Mouse (Mus musculus): ENCODE measurements around the gene Fam69a. TPM values are rescaled to one million over a fixed set of nuclear protein-coding genes. Genes with fewer than 3 reads are reported as not detected.

The Fam69a gene
- polyA plus RNA-seq, 1 experiment from 2014 or later = 22.9 TPM

GRCm38 (mm10) chr5:107866127-107867126 lies 120.5 kb downstream of the Fam69a start:
- Histone ChIP-seq H3K9ac (ENCODE audit: low read length) (no peak overlapping the region), H3K9me3 (ENCODE audit: control insufficient read depth, low read length) (no peaks in the 10 kb centered on the region), H3K4me2 (no peak overlapping the region), H3K27ac (ENCODE audit: low read depth, low read length) (no peak overlapping the region), H3K4me1 (ENCODE audit: control insufficient read depth, insufficient read depth, low read length) (0 out of 2 replicates have a peak, but pooled peaks cover 2% of the 10 kb centered on the region), H3K27me3 (ENCODE audit: control insufficient read depth, insufficient read depth, low read length) (no peaks in the 10 kb centered on the region; the same call in 1 of the 2 replicates), H3K36me3 (ENCODE audit: control insufficient read depth, insufficient read depth, low read length) (no peaks in the 10 kb centered on the region), H3K4me3 (ENCODE audit: low read depth, low read length) (no peak overlapping the region)
- 75% methylated on average over 2 of the region's 2 CpGs for WGBS
- DNase-seq (ENCODE audit: low spot score, missing footprints) (no peak), ATAC-seq (ENCODE audit: low FRiP score) (no peak)

- no peak overlapping the region for H3K27ac ChIP-seq (ENCODE audit: low read depth, low read length)
- no peaks in the 10 kb centered on the region for H3K36me3 ChIP-seq (ENCODE audit: control insufficient read depth, insufficient read depth, low read length)
- ATAC-seq (ENCODE audit: low FRiP score) (no peak), DNase-seq (ENCODE audit: low spot score, missing footprints) (no peak)
- WGBS = 85% methylated on average over 3 of the region's 3 CpGs
- no peak overlapping the region for H3K4me3 ChIP-seq (ENCODE audit: low read depth, low read length)
- H3K9me3 ChIP-seq (ENCODE audit: control insufficient read depth, low read length) = no peaks in the 10 kb centered on the region
- H3K4me1 ChIP-seq (ENCODE audit: control insufficient read depth, insufficient read depth, low read length) = 0 out of 2 replicates have a peak, but pooled peaks cover 2% of the 10 kb centered on the region
- no peak overlapping the region for H3K9ac ChIP-seq (ENCODE audit: low read length)
- no peaks in the 10 kb centered on the region for H3K27me3 ChIP-seq (ENCODE audit: control insufficient read depth, insufficient read depth, low read length)
- no peak overlapping the region for H3K4me2 ChIP-seq
Measured at GRCm38 (mm10) chr5:107863971-107864370, 122.9 kb downstream of the Fam69a start.

GRCm38 (mm10) chr5:107858963-107859362 lies 127.9 kb downstream of the Fam69a start:
- DNase-seq (ENCODE audit: low spot score, missing footprints) (no peak), ATAC-seq (ENCODE audit: low FRiP score) (no peak)
- no peak overlapping the region for H3K4me3 ChIP-seq (ENCODE audit: low read depth, low read length)
- H3K4me2 ChIP-seq = no peak overlapping the region
- peaks cover 3% of the 10 kb centered on the region; the same call in 1 of the 2 replicates for H3K4me1 ChIP-seq (ENCODE audit: control insufficient read depth, insufficient read depth, low read length)
- H3K27ac ChIP-seq (ENCODE audit: low read depth, low read length) = no peak overlapping the region
- no peaks in the 10 kb centered on the region for H3K27me3 ChIP-seq (ENCODE audit: control insufficient read depth, insufficient read depth, low read length)
- H3K9ac ChIP-seq (ENCODE audit: low read length) = no peak overlapping the region
- 52% methylated on average over 2 of the region's 2 CpGs for WGBS
- H3K9me3 ChIP-seq (ENCODE audit: control insufficient read depth, low read length) = no peaks in the 10 kb centered on the region
- H3K36me3 ChIP-seq (ENCODE audit: control insufficient read depth, insufficient read depth, low read length) = no peaks in the 10 kb centered on the region

Other genes with a start within 250 kb of the Fam69a start
- not detected in 2 replicates for gene Ube2d2b, start 157.0 kb downstream of the Fam69a start, polyA plus RNA-seq (2014; fragmentation: Nextera tagmentation; extraction: Ambion mirVana)
- gene Evi5, start 112.0 kb downstream of the Fam69a start, polyA plus RNA-seq (2014; fragmentation: Nextera tagmentation; extraction: Ambion mirVana) = 41.3 and 44.2 TPM in 2 replicates
- gene Rpl5, start 86.6 kb downstream of the Fam69a start, polyA plus RNA-seq (2014; fragmentation: Nextera tagmentation; extraction: Ambion mirVana) = 74.7 and 77.4 TPM in 2 replicates
- 124 and 139 TPM in 2 replicates for gene Mtf2, start 78.6 kb upstream of the Fam69a start, polyA plus RNA-seq (2014; fragmentation: Nextera tagmentation; extraction: Ambion mirVana)
- 30.4 and 30.7 TPM in 2 replicates for gene Tmed5, start 145.5 kb upstream of the Fam69a start, polyA plus RNA-seq (2014; fragmentation: Nextera tagmentation; extraction: Ambion mirVana)
- 9.5 and 10.8 TPM in 2 replicates for gene Ccdc18, start 145.8 kb upstream of the Fam69a start, polyA plus RNA-seq (2014; fragmentation: Nextera tagmentation; extraction: Ambion mirVana)

Measured in midbrain, embryonic 11.5 days (tissue).